Mouse (Mus musculus): ENCODE measurements around the gene Stx16. TPM values are rescaled to one million over a fixed set of nuclear protein-coding genes. Genes with fewer than 3 reads are reported as not detected.

Stx16 gene
- polyA plus RNA-seq, 1 experiment from 2014 or later = 8.4 TPM

DNA sequence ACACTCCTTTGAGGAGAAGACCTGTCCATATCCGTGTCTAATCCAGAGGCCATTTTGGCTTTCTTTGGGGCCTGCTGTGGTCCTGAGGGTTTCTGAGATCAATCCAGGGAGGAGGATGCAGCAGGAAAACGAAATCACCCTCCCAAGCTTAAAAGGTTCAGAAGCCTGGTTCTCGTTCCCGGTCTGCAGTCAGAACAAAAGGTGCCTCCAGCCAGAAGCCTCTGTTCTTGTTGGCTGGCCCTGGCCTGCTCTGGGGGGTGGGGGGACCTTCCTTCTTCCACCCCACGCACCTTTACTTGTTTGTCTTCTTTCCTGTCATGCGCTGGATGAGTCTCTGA lies 51.2 kb downstream of the Stx16 start:
- peak overlapping the region; percentile 20; the same call in 1 of the 2 replicates for H3K4me2 ChIP-seq (ENCODE audit: low read depth, low read length)
- no peak overlapping the region for H3K4me3 ChIP-seq (ENCODE audit: low read depth, low read length)
- H3K27ac ChIP-seq (ENCODE audit: low read depth, low read length) = no peak overlapping the region
- no peaks in the 10 kb centered on the region for H3K36me3 ChIP-seq (ENCODE audit: control insufficient read depth, insufficient read depth, low read length)
- no peak; the same call in 1 of the 2 replicates for ATAC-seq (ENCODE audit: low read depth)
- no peaks in the 10 kb centered on the region for H3K27me3 ChIP-seq (ENCODE audit: control insufficient read depth, insufficient read depth, low read length)
- H3K9ac ChIP-seq (replicated peaks; ENCODE audit: low read depth, low read length) = no peak overlapping the region
- 25% methylated on average over 6 of the region's 6 CpGs for WGBS
- no peaks in the 10 kb centered on the region for H3K9me3 ChIP-seq (ENCODE audit: control insufficient read depth, low read length)
- peaks cover 9% of the 10 kb centered on the region for H3K4me1 ChIP-seq (ENCODE audit: control insufficient read depth, insufficient read depth, low read length)

DNA sequence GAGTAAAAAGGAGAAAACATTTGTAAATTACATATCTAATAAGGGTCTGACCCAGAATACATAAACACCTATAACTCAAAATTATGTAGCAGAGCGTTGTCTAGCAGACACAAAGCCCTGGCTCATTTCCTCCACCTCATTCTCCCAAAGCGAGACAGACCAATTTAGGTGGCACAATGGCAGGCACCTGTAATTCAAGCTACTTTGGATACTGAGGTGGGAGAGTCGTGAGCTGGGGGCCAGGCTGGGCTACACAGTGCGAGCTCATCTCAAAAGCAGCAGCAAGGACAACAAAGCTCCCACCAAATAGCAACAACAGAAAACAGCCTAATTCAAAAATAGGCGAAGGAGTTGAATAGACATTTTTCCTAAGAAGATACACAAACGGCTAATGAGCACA lies 52.8 kb downstream of the Stx16 start:
- 82% methylated on average over 6 of the region's 6 CpGs for WGBS
- Histone ChIP-seq H3K36me3 (ENCODE audit: control insufficient read depth, insufficient read depth, low read length) (no peaks in the 10 kb centered on the region), H3K4me3 (ENCODE audit: low read depth, low read length) (no peak overlapping the region), H3K4me2 (ENCODE audit: low read depth, low read length) (no peak overlapping the region), H3K9me3 (ENCODE audit: control insufficient read depth, low read length) (no peaks in the 10 kb centered on the region), H3K4me1 (ENCODE audit: control insufficient read depth, insufficient read depth, low read length) (peaks cover 9% of the 10 kb centered on the region), H3K27me3 (ENCODE audit: control insufficient read depth, insufficient read depth, low read length) (no peaks in the 10 kb centered on the region), H3K9ac (replicated peaks; ENCODE audit: low read depth, low read length) (no peak overlapping the region), H3K27ac (ENCODE audit: low read depth, low read length) (no peak overlapping the region)
- ATAC-seq (ENCODE audit: low read depth) = no peak

DNA sequence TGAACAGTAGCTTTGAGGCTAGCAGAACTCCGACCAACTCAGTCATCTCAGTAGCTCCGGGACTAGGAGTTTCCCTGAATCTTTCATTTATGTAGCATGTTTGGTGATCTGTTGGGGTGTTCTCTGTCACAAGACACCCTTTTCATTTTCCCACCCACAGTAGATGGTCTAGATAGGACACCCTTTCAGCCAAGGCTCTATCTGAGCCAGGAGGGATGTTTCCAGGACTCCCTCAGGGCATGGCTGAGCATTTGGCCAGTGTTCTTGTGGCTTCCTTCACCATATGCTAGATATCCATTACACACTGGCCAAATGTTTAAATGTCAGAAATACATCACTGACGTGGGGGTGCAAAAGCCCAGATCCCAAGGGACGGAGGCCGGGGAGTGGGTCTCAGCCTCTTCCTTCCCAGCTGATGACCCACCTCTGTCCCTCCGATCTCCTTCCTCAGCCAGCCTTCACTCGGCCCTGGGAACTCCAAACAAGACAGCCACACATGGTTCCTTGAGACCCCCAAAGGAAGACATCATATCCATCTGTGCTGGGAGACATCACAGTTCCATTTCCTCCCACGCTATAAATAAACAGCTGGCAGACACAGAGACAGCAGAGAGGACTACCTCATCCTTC lies 54.5 kb downstream of the Stx16 start:
- WGBS = 82% methylated on average over 8 of the region's 8 CpGs
- Histone ChIP-seq H3K27ac (ENCODE audit: low read depth, low read length) (no peak overlapping the region), H3K4me3 (ENCODE audit: low read depth, low read length) (no peak overlapping the region), H3K9me3 (ENCODE audit: control insufficient read depth, low read length) (no peaks in the 10 kb centered on the region), H3K36me3 (ENCODE audit: control insufficient read depth, insufficient read depth, low read length) (no peaks in the 10 kb centered on the region), H3K9ac (replicated peaks; ENCODE audit: low read depth, low read length) (no peak overlapping the region), H3K27me3 (ENCODE audit: control insufficient read depth, insufficient read depth, low read length) (no peaks in the 10 kb centered on the region), H3K4me2 (ENCODE audit: low read depth, low read length) (no peak overlapping the region), H3K4me1 (ENCODE audit: control insufficient read depth, insufficient read depth, low read length) (peaks cover 9% of the 10 kb centered on the region)
- no peak for ATAC-seq (ENCODE audit: low read depth)

DNA sequence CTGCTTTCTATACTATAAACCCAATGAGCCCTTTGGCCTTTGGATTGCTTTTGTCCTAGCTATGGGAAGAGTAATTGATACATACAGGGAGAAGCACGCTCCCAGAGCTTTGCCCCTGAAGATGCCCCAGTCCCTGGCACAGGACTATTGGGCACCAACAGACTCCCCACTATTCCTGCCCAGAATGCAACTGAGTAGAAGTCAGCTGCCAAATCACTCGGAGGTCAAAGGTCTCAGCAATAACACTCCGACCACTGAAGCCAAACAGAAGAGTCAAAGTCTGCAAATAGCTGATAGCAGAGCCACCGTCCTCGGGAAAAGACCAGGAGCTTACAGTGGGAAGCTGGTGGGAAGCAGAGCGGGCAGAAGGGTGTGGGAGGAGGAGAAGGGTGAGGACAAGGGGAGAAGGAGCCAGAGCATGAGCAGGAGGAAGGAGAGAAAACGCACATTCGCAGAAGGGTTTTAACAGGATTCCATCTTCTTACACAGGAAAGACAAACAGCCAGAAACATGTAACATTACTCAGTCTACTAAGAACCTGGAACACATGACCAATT lies 56.4 kb downstream of the Stx16 start:
- Histone ChIP-seq H3K27ac (ENCODE audit: low read depth, low read length) (no peak overlapping the region), H3K9me3 (ENCODE audit: control insufficient read depth, low read length) (no peaks in the 10 kb centered on the region), H3K4me3 (ENCODE audit: low read depth, low read length) (no peak overlapping the region), H3K9ac (replicated peaks; ENCODE audit: low read depth, low read length) (no peak overlapping the region), H3K4me1 (ENCODE audit: control insufficient read depth, insufficient read depth, low read length) (no peaks in the 10 kb centered on the region), H3K27me3 (ENCODE audit: control insufficient read depth, insufficient read depth, low read length) (no peaks in the 10 kb centered on the region), H3K4me2 (ENCODE audit: low read depth, low read length) (no peak overlapping the region), H3K36me3 (ENCODE audit: control insufficient read depth, insufficient read depth, low read length) (no peaks in the 10 kb centered on the region)
- no peak for ATAC-seq (ENCODE audit: low read depth)
- WGBS = 90% methylated on average over 8 of the region's 8 CpGs

Other genes starting within 250 kb of the Stx16 start
- gene Npepl1, start 34.0 kb downstream of the Stx16 start, polyA plus RNA-seq (2014; fragmentation: Nextera tagmentation; extraction: Ambion mirVana) = 7.7 and 13.2 TPM in 2 replicates
- gene Gnas, start 208.0 kb downstream of the Stx16 start, polyA plus RNA-seq (2014; fragmentation: Nextera tagmentation; extraction: Ambion mirVana) = 1,718 and 1,785 TPM in 2 replicates

All from neural tube, embryonic 14.5 days (tissue).